Mouse (Mus musculus) ES-E14 (cell line): Measurements from ENCODE around the gene Chmp4b. TPM values are rescaled to one million over a fixed set of nuclear protein-coding genes. Genes with fewer than 3 reads are reported as not detected.

Source experiments
- DNase-seq: peaks from one replicate; pipeline ENCODE4 v3.0.0-alpha.2; 2013; ENCODE audit warnings: low read depth, low spot score
- H3K27ac ChIP-seq: 2 replicates; pipeline ENCODE4 v1.5.1; 2012; ENCODE audit warnings: low read depth, mild to moderate bottlenecking, low read length, moderate library complexity, mixed read lengths; ENCODE audit not compliant: poor library complexity, insufficient read depth, severe bottlenecking
- H3K36me3 ChIP-seq: 2 replicates; pipeline ENCODE4 v1.6.1; 2012; ENCODE audit warnings: mild to moderate bottlenecking, low read length, moderate library complexity, mixed read lengths; ENCODE audit not compliant: control insufficient read depth, poor library complexity, insufficient read depth, severe bottlenecking
- H3K4me1 ChIP-seq, 2 experiments: fragments of 150-350 bp in 1 of 2; sonication (generic) in 1 of 2; 2 replicates each; pipeline ENCODE4 v1.6.1; 2012; ENCODE audit warnings: low read length in 2 of 2, mild to moderate bottlenecking in 1 of 2, mixed read lengths in 1 of 2; ENCODE audit not compliant: control insufficient read depth in 2 of 2, insufficient read depth in 2 of 2, poor library complexity in 1 of 2
- H3K4me3 ChIP-seq, 2 experiments: fragments of 150-350 bp in 1 of 2; sonication (generic) in 1 of 2; 2 replicates each; pipeline ENCODE4 v1.5.1; 2012; ENCODE audit warnings: low read length in 2 of 2, low read depth in 1 of 2, mild to moderate bottlenecking in 1 of 2, mixed read lengths in 1 of 2; ENCODE audit not compliant: insufficient read depth in 1 of 2, poor library complexity in 1 of 2, severe bottlenecking in 1 of 2
- H3K9ac ChIP-seq: 2 replicates; pipeline ENCODE4 v1.6.1; 2012; ENCODE audit warnings: low read depth, mild to moderate bottlenecking, low read length, mixed read lengths; ENCODE audit not compliant: poor library complexity, insufficient read depth, severe bottlenecking
- H3K9me3 ChIP-seq: fragments of 150-350 bp; sonication (generic); 2 replicates; pipeline ENCODE4 v1.6.1; 2012; ENCODE audit warnings: low read depth, mild to moderate bottlenecking, low read length; ENCODE audit not compliant: control insufficient read depth, insufficient read depth
- CHD2 ChIP-seq: IDR thresholded peaks from 2 replicates; pipeline ENCODE4 v1.6.1; 2014; ENCODE audit warnings: mild to moderate bottlenecking, low read depth, low read length, inconsistent platforms
- HCFC1 ChIP-seq: IDR thresholded peaks from 2 replicates; pipeline ENCODE4 v1.6.1; 2012; ENCODE audit warnings: low read length, inconsistent platforms, borderline replicate concordance; ENCODE audit not compliant: insufficient read depth
- MAFK ChIP-seq: IDR thresholded peaks from 2 replicates; pipeline ENCODE4 v1.6.1; 2014; ENCODE audit warnings: mild to moderate bottlenecking, low read depth, low read length, inconsistent platforms; ENCODE audit not compliant: insufficient read depth
- ZC3H11A ChIP-seq: IDR thresholded peaks from 2 replicates; pipeline ENCODE4 v1.6.1; 2012; ENCODE audit warnings: low read depth, mild to moderate bottlenecking, inconsistent platforms, low read length, borderline replicate concordance
- ZNF384 ChIP-seq: IDR thresholded peaks from 2 replicates; pipeline ENCODE4 v1.6.1; 2012; ENCODE audit warnings: low read depth, low read length, inconsistent platforms
- in situ Hi-C, 2 experiments: fragments of 600-800 bp; cut with MboI; formaldehyde crosslinking; loops; one replicate each; pipeline ENCODE4 v1.15.1; 2025; ENCODE audit warnings: low sequenced_read_pairs in 2 of 2, inconsistent platforms in 1 of 2; ENCODE audit not compliant: unreplicated experiment in 2 of 2
- total RNA-seq: library from RNA; depleted of rRNA; stranded (reverse); fragments of 300-350 nt; gene quantifications from 2 replicates; pipeline ENCODE4 v1.2.3, GENCODE M21; 2012

Gene Chmp4b
- total RNA-seq, 1 experiment, result 94.3 TPM

- Histone ChIP-seq H3K9ac (no peak overlapping the region), H3K4me1 (no peaks in the 10 kb centered on the region), H3K36me3 (peaks cover 7% of the 10 kb centered on the region; the same call in 1 of the 2 replicates), H3K4me3 (no peak overlapping the region), H3K27ac (no peak overlapping the region), H3K9me3 (no peaks in the 10 kb centered on the region)
- TF ChIP-seq CHD2 (no peak), HCFC1 (no peak), MAFK (no peak), ZNF384 (no peak), ZC3H11A (no peak)
- in situ Hi-C loops, result no loop called here
- DNase-seq, result no peak
Measured at GRCm38 (mm10) chr2:154638521-154638920, 13.0 kb upstream of the Chmp4b start.

- Histone ChIP-seq H3K36me3 (peaks cover 5% of the 10 kb centered on the region; the same call in 1 of the 2 replicates), H3K4me1 (no peaks in the 10 kb centered on the region), H3K9me3 (no peaks in the 10 kb centered on the region), H3K9ac (no peak overlapping the region), H3K27ac (no peak overlapping the region), H3K4me3 (no peak overlapping the region)
- in situ Hi-C loops, result no loop called here
- TF ChIP-seq HCFC1, result no peak
- TF ChIP-seq ZNF384, result no peak
- no peak for TF ChIP-seq MAFK
- no peak for TF ChIP-seq ZC3H11A
- no peak for TF ChIP-seq CHD2
- no peak for DNase-seq
Measured at GRCm38 (mm10) chr2:154639115-154639514, 12.4 kb upstream of the Chmp4b start.

- no peak overlapping the region for H3K27ac ChIP-seq
- peaks cover 8% of the 10 kb centered on the region; the same call in 1 of the 2 replicates for H3K36me3 ChIP-seq
- no peak for DNase-seq
- H3K9me3 ChIP-seq, result no peaks in the 10 kb centered on the region
- no peak overlapping the region for H3K4me3 ChIP-seq
- H3K9ac ChIP-seq, result no peak overlapping the region
- no peak for TF ChIP-seq ZC3H11A
- in situ Hi-C loops, result no loop called here
- peaks cover 0 to 7% of the 10 kb centered on the region in 2 experiments; a peak in 1 of 4 replicates for H3K4me1 ChIP-seq
Measured at GRCm38 (mm10) chr2:154641176-154641575, 10.3 kb upstream of the Chmp4b start.

DNA sequence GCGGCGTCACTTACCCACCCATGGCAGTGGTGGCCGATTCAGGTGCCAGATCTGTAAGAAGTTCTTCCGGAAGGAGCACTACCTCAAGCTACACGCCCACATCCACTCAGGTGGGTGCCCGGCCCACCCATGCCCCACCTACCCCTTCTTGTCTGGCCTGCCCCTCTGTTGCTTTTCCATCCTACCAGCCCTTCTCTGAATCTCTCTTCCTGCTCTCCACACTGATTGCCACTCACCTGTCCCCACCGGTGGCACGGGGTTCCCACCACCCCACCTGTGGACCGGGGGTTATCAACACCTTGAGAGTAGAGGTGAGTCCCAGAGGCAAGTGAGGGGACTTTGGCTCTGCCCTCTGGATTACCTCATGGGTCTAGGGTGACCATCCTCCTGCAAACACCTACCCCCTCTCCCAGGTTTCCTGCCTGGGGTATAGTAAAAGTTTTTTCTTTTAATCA, 9.5 kb upstream of the Chmp4b start:
- Histone ChIP-seq H3K9ac (no peak overlapping the region), H3K36me3 (peaks cover 8% of the 10 kb centered on the region; the same call in 1 of the 2 replicates), H3K4me1 (peaks cover 0 to 7% of the 10 kb centered on the region in 2 experiments; a peak in 1 of 4 replicates), H3K9me3 (no peaks in the 10 kb centered on the region), H3K4me3 (no peak overlapping the region), H3K27ac (no peak overlapping the region)
- in situ Hi-C loops, result no loop called here
- DNase-seq, result no peak
- TF ChIP-seq ZNF384 (no peak), HCFC1 (no peak), CHD2 (no peak), ZC3H11A (no peak), MAFK (no peak)

DNA sequence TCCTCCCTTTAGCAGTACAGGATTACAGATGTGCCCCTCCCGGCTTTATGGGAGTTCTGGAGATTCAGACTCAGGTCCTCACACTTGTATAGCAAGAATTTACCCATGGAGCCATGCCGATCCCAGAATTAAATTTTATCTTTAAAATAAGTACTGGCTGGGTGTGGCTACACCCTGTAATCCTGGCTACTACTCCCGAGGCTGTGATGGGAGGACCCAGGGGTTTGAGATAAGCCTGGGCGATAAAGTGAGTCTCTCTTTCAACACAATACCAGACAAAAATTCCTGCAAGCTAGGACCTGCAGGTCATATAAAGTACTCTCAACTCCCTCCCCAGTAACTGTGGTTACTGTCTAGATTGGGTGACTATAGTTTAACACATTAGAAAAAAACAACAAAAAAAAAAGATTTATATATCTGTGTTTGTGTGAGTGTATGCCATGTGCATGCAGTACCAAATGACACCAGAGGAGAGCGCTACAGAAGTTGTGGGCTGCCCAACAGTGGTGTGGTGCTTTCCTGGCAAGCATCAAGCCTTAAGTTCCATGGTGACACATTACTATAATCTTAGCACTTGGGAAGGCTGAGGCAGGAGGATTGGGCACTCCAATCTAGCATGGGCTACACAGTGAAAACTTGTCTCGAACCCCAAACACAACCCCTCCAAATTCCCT, 8.7 kb upstream of the Chmp4b start:
- Histone ChIP-seq H3K9me3 (no peaks in the 10 kb centered on the region), H3K36me3 (peaks cover 7% of the 10 kb centered on the region; the same call in 1 of the 2 replicates), H3K9ac (no peak overlapping the region), H3K4me1 (peaks cover 0 to 7% of the 10 kb centered on the region in 2 experiments; a peak in 1 of 4 replicates), H3K4me3 (no peak overlapping the region), H3K27ac (no peak overlapping the region)
- TF ChIP-seq ZC3H11A, result no peak
- no peak for TF ChIP-seq CHD2
- no peak for TF ChIP-seq ZNF384
- TF ChIP-seq HCFC1, result no peak
- TF ChIP-seq MAFK, result no peak
- no peak for DNase-seq
- in situ Hi-C loops, result no loop called here
